Mouse (Mus musculus) cerebellum, adult 2 months (tissue): ENCODE data around the gene Tprg.

Experiments used
- CTCF ChIP-seq: fragments of 200-500 bp; IDR thresholded peaks from 2 replicates; pipeline ENCODE4 v1.5.1; 2011; ENCODE audit warnings: low read depth, mild to moderate bottlenecking, control low read depth, low read length, moderate library complexity, borderline replicate concordance; ENCODE audit not compliant: insufficient read depth
- POLR2A ChIP-seq: fragments of 200-500 bp; IDR thresholded peaks from 2 replicates; pipeline ENCODE4 v1.6.1; 2011; ENCODE audit warnings: low read length, control low read depth, borderline replicate concordance; ENCODE audit not compliant: insufficient read depth

- TF ChIP-seq CTCF (no peak), POLR2A (no peak)
Measured at GRCm38 (mm10) chr16:25374775-25375174, 88.2 kb downstream of the Tprg start.
